Mouse (Mus musculus) myocyte (in vitro differentiated cells): ENCODE measurements around the gene Upk1b.

ENCODE experiments used
- MAX ChIP-seq: IDR thresholded peaks from one replicate; pipeline ENCODE4 v1.6.1; 2011; ENCODE audit warnings: low read depth, mild to moderate bottlenecking, control low read depth
- MYOG ChIP-seq, 3 experiments: IDR thresholded peaks; one replicate each; pipeline ENCODE4 v1.6.1; 2011; ENCODE audit warnings: control low read depth in 2 of 3, low read depth in 2 of 3, mild to moderate bottlenecking in 2 of 3; ENCODE audit not compliant: insufficient read length in 2 of 3, control insufficient read depth in 1 of 3, insufficient read depth in 1 of 3
- POLR2AphosphoS2 ChIP-seq: IDR thresholded peaks from one replicate; pipeline ENCODE4 v1.6.1; 2011; ENCODE audit warnings: low read depth, control low read depth; ENCODE audit not compliant: insufficient read length
- REST ChIP-seq: IDR thresholded peaks from one replicate; pipeline ENCODE4 v1.6.1; 2011; ENCODE audit warnings: mild to moderate bottlenecking, control low read depth, moderate library complexity; ENCODE audit not compliant: insufficient read depth, insufficient read length

GRCm38 (mm10) chr16:38742113-38742658 is 57.9 kb downstream of the Upk1b start, which contains the start of gene B4galt4:
- TF ChIP-seq MAX (no peak), MYOG (IDR thresholded peaks at IDR 0.05; ENCODE audit: control insufficient read depth in 1 of 3, insufficient read depth in 1 of 3, insufficient read length in 2 of 3, low read depth in 2 of 3) (no peak), REST (no peak), POLR2AphosphoS2 (no peak)
